Mouse (Mus musculus) right cerebral cortex, postnatal 4 days (tissue): ENCODE data around the gene Mettl14.
"Not testable (repeated sequence)": the region's sequence is repeated elsewhere in the genome, so short reads cannot be mapped to it uniquely, and the experiment has no call there.

Experiments used
- DNase-seq: peaks from one replicate; pipeline ENCODE4 v3.0.0-alpha.2; 2022

Gene Mettl14

GRCm38 (mm10) chr3:123385486-123386156 is at the start of gene Mettl14:
Gene Mettl14, minus strand, starts transcription at chr3:123386108.
- peak; percentile 93 for DNase-seq

- DNase-seq = no peak
These were observed 47.5 kb upstream of the Mettl14 start for GRCm38 (mm10) chr3:123433362-123433761.

GRCm38 (mm10) chr3:123431951-123432674 is 46.2 kb upstream of the Mettl14 start:
- DNase-seq = no peak

- no peak for DNase-seq
These were observed 43.9 kb upstream of the Mettl14 start for GRCm38 (mm10) chr3:123429597-123430458.

GRCm38 (mm10) chr3:123428005-123428404 is 42.1 kb upstream of the Mettl14 start:
- DNase-seq = no peak

GRCm38 (mm10) chr3:123425647-123426046 is 39.7 kb upstream of the Mettl14 start:
- DNase-seq = no peak

GRCm38 (mm10) chr3:123413173-123413572 is 27.3 kb upstream of the Mettl14 start:
- DNase-seq = no peak

GRCm38 (mm10) chr3:123411821-123412578 is 26.1 kb upstream of the Mettl14 start:
- no peak for DNase-seq

- DNase-seq = no peak
These were observed 19.0 kb upstream of the Mettl14 start for GRCm38 (mm10) chr3:123404945-123405344.

GRCm38 (mm10) chr3:123397562-123398481 is 11.9 kb upstream of the Mettl14 start:
- DNase-seq = no peak

GRCm38 (mm10) chr3:123395611-123396010 is 9.7 kb upstream of the Mettl14 start:
- DNase-seq = no peak

GRCm38 (mm10) chr3:123391180-123391579 is 5.3 kb upstream of the Mettl14 start:
- DNase-seq = no peak

GRCm38 (mm10) chr3:123386157-123386780 is 361 bp upstream of the Mettl14 start:
- DNase-seq = not testable (repeated sequence)

GRCm38 (mm10) chr3:123385118-123385485 is 806 bp downstream of the Mettl14 start:
- DNase-seq = no peak

- DNase-seq = no peak
These were observed 1.5 kb downstream of the Mettl14 start for GRCm38 (mm10) chr3:123384435-123384834.

GRCm38 (mm10) chr3:123376562-123376961 is 9.3 kb downstream of the Mettl14 start:
- DNase-seq = no peak

GRCm38 (mm10) chr3:123371766-123372535 is 14.0 kb downstream of the Mettl14 start:
- peak; percentile 76 for DNase-seq

- no peak for DNase-seq
These were observed 15.0 kb downstream of the Mettl14 start for GRCm38 (mm10) chr3:123370927-123371326.

- DNase-seq = no peak
These were observed 16.7 kb downstream of the Mettl14 start for GRCm38 (mm10) chr3:123369161-123369560.

- not testable (repeated sequence) for DNase-seq
These were observed 19.1 kb downstream of the Mettl14 start for GRCm38 (mm10) chr3:123366820-123367219.
